In the genomic region with DNA sequence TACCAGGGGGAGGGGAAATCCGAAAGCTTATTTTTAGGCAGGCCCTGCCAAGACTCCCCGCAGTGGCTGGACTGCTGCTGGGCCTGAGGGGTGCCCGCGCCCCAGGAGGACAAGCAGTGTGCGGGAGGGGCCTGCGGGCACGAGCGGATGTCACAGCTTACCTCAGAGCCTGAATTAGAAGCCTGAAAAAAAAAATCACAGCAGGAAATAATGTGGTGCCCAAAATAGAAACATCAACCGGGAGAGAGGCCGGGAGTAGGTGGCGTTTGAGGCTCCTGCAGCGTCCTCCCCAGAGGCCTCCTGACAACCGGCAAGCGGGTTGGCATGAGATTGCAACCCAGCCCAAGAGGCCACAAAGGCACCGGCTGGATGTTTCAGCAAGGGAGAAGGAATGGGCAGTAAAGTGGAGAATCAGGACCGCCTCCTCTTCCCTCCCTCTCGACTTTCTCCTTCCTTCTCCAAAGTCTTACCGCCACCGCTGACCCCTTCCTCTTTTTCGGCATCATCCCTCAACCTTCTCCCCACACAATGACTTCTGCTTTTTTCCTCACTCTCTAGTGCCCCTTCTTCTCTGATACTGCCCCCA, we compare ENCODE assay signal across 8 mouse cellular contexts. TPM values are rescaled to one million over a fixed set of nuclear protein-coding genes. Genes with fewer than 3 reads are reported as not detected.
A peak's percentile ranks its signal among the peaks of the same experiment; 100 is the strongest.
DNase-seq lines count a peak whose midpoint lies in the region; ATAC-seq and TF ChIP-seq lines count a peak whose summit lies in the region.

No protein-coding gene starts in this region.

- no peaks in the 10 kb centered on the region for H3K4me1 ChIP-seq in ES-Bruce4 (ENCODE audit: control insufficient read depth, insufficient read depth, low read length)
- peaks cover 7% of the 10 kb centered on the region; the same call in 1 of the 2 replicates for H3K4me1 ChIP-seq in hindbrain, embryonic 13.5 days (replicated peaks)
- H3K4me1 ChIP-seq in megakaryocyte, embryonic 14.5 days, result peaks cover 22% of the 10 kb centered on the region
- peaks cover 11% of the 10 kb centered on the region for H3K4me1 ChIP-seq in stomach, embryonic 15.5 days

- H3K9me3 ChIP-seq in ES-Bruce4 (replicated peaks; ENCODE audit: control insufficient read depth, insufficient read depth, low read length, poor library complexity, severe bottlenecking), result no peaks in the 10 kb centered on the region
- H3K9me3 ChIP-seq in hindbrain, embryonic 13.5 days, result no peaks in the 10 kb centered on the region
- no peaks in the 10 kb centered on the region for H3K9me3 ChIP-seq in megakaryocyte, embryonic 14.5 days
- no peaks in the 10 kb centered on the region for H3K9me3 ChIP-seq in stomach, embryonic 15.5 days

- peak; percentile 67 to 73 for DNase-seq in adrenal gland, postnatal 36 days
- DNase-seq in frontal cortex, postnatal 10 days (ENCODE audit: low spot score in 2 of 2), result peak; percentile 30 to 41
- peak; percentile 44 to 85 for DNase-seq in left cerebral cortex, postnatal 25 days (ENCODE audit: low spot score in 2 of 2)

- intact Hi-C loops in left cerebral cortex, postnatal 25 days (cut with DNase I), result loop anchor here (2.0 to 5.0 kb wide), 2 partner anchors 26 to 126 kb away; a partner anchor contains a TSS

- no peaks in the 10 kb centered on the region for H3K27me3 ChIP-seq in ES-Bruce4 (ENCODE audit: control insufficient read depth, insufficient read depth, low read length, poor library complexity, severe bottlenecking)
- H3K27me3 ChIP-seq in hindbrain, embryonic 13.5 days, result no peaks in the 10 kb centered on the region
- H3K27me3 ChIP-seq in megakaryocyte, embryonic 14.5 days (replicated peaks), result peaks cover 17% of the 10 kb centered on the region
- H3K27me3 ChIP-seq in stomach, embryonic 15.5 days (replicated peaks), result no peaks in the 10 kb centered on the region

- H3K9ac ChIP-seq in ES-Bruce4 (ENCODE audit: low read depth, poor library complexity, severe bottlenecking), result peak overlapping the region; percentile 22; the same call in 1 of the 2 replicates
- peak overlapping the region; percentile 31 for H3K9ac ChIP-seq in hindbrain, embryonic 13.5 days
- H3K9ac ChIP-seq in stomach, embryonic 15.5 days, result no peak overlapping the region

- H3K27ac ChIP-seq in ES-Bruce4 (ENCODE audit: insufficient read depth, low read length), result no peak overlapping the region
- H3K27ac ChIP-seq in hindbrain, embryonic 13.5 days, result no peak overlapping the region
- H3K27ac ChIP-seq in stomach, embryonic 15.5 days, result peak overlapping the region; percentile 61; the same call in 1 of the 2 replicates

- TF ChIP-seq EP300 in ES-Bruce4 (IDR thresholded peaks at IDR 0.05; ENCODE audit: insufficient read depth, low read depth, low read length), result no peak

- ATAC-seq in hindbrain, embryonic 13.5 days (ENCODE audit: low FRiP score), result no peak
- ATAC-seq in stomach, embryonic 15.5 days (ENCODE audit: insufficient read depth, low FRiP score, low read depth), result no peak
- ATAC-seq in activated CD4-positive, CD25-positive, alpha-beta regulatory T cell, adult 4 months, result no peak

- 15% methylated on average over 20 of the region's 20 CpGs for WGBS in hindbrain, embryonic 13.5 days
- WGBS in stomach, embryonic 15.5 days, result 17% methylated on average over 20 of the region's 20 CpGs

- no peaks in the 10 kb centered on the region for H3K36me3 ChIP-seq in ES-Bruce4 (ENCODE audit: control insufficient read depth, insufficient read depth, low read length, poor library complexity, severe bottlenecking)
- H3K36me3 ChIP-seq in hindbrain, embryonic 13.5 days, result peaks cover 4% of the 10 kb centered on the region; the same call in 1 of the 2 replicates
- H3K36me3 ChIP-seq in megakaryocyte, embryonic 14.5 days (replicated peaks; ENCODE audit: low read length), result peaks cover 20% of the 10 kb centered on the region
- H3K36me3 ChIP-seq in stomach, embryonic 15.5 days, result no peaks in the 10 kb centered on the region

- TF ChIP-seq POLR2A in ES-Bruce4 (IDR thresholded peaks at IDR 0.05; ENCODE audit: insufficient read depth, low read length), result no peak

- TF ChIP-seq CTCF in ES-Bruce4 (IDR thresholded peaks at IDR 0.05; ENCODE audit: low read depth, low read length), result no peak

- H3K4me2 ChIP-seq in hindbrain, embryonic 13.5 days, result peak overlapping the region; percentile 29
- peak overlapping the region; percentile 44 for H3K4me2 ChIP-seq in stomach, embryonic 15.5 days

- peak overlapping the region; percentile 12; the same call in 1 of the 2 replicates for H3K4me3 ChIP-seq in ES-Bruce4 (ENCODE audit: low read depth, low read length)
- no peak overlapping the region for H3K4me3 ChIP-seq in hindbrain, embryonic 13.5 days
- H3K4me3 ChIP-seq in megakaryocyte, embryonic 14.5 days (replicated peaks), result peak overlapping the region; percentile 34
- peak overlapping the region; percentile 12 for H3K4me3 ChIP-seq in stomach, embryonic 15.5 days (replicated peaks)

RNA-seq across cellular contexts. Expression of a gene that starts 25.6 kb away (rescaled TPM):
- polyA plus RNA-seq in ES-Bruce4 (2011; ENCODE audit: insufficient read depth, insufficient read length, low read depth, missing spikeins), result 161 and 173 TPM in 2 replicates
- 100 to 1,000 TPM; 292 to 420 TPM for total RNA-seq in adrenal gland, postnatal 36 days (2021)
- polyA plus RNA-seq in hindbrain, embryonic 13.5 days (2015; fragmentation: Nextera tagmentation; extraction: Ambion mirVana), result 183 and 197 TPM in 2 replicates
- total RNA-seq in left cerebral cortex, postnatal 25 days (2021), result 10 to 100 TPM; 92.9 to 96.0 TPM
- polyA plus RNA-seq in megakaryocyte, embryonic 14.5 days (2012; ENCODE audit: insufficient read depth, low replicate concordance), result 6.0 TPM in 1 of 2 replicates, not detected in the other
- polyA plus RNA-seq in stomach, embryonic 15.5 days (2015; fragmentation: Nextera tagmentation; extraction: Ambion mirVana), result 309 and 347 TPM in 2 replicates
- 100 to 1,000 TPM; 343 to 421 TPM for polyA plus RNA-seq in activated CD4-positive, CD25-positive, alpha-beta regulatory T cell, adult 4 months (2017; shearing (Covaris generic))

RNA-seq across cellular contexts. Expression of a gene that starts 43.5 kb away (rescaled TPM):
- 16.9 and 19.3 TPM in 2 replicates for polyA plus RNA-seq in ES-Bruce4 (2011; ENCODE audit: insufficient read depth, insufficient read length, low read depth, missing spikeins)
- total RNA-seq in adrenal gland, postnatal 36 days (2021), result 10 to 100 TPM; 19.1 to 19.8 TPM
- polyA plus RNA-seq in hindbrain, embryonic 13.5 days (2015; fragmentation: Nextera tagmentation; extraction: Ambion mirVana), result 26.3 and 28.8 TPM in 2 replicates
- total RNA-seq in left cerebral cortex, postnatal 25 days (2021), result 10 to 100 TPM; 16.7 to 17.2 TPM
- polyA plus RNA-seq in megakaryocyte, embryonic 14.5 days (2012; ENCODE audit: insufficient read depth, low replicate concordance), result 6.2 and 10.4 TPM in 2 replicates
- polyA plus RNA-seq in stomach, embryonic 15.5 days (2015; fragmentation: Nextera tagmentation; extraction: Ambion mirVana), result 19.7 and 20.1 TPM in 2 replicates
- polyA plus RNA-seq in activated CD4-positive, CD25-positive, alpha-beta regulatory T cell, adult 4 months (2017; shearing (Covaris generic)), result 10 to 100 TPM; 20.1 to 23.5 TPM

RNA-seq across cellular contexts. Expression of a gene that starts 44.3 kb away (rescaled TPM):
- 46.4 and 62.4 TPM in 2 replicates for polyA plus RNA-seq in ES-Bruce4 (2011; ENCODE audit: insufficient read depth, insufficient read length, low read depth, missing spikeins)
- total RNA-seq in adrenal gland, postnatal 36 days (2021), result 10 to 100 TPM; 30.6 to 31.8 TPM
- 35.6 and 42.4 TPM in 2 replicates for polyA plus RNA-seq in hindbrain, embryonic 13.5 days (2015; fragmentation: Nextera tagmentation; extraction: Ambion mirVana)
- 10 to 100 TPM; 50.8 to 53.6 TPM for total RNA-seq in left cerebral cortex, postnatal 25 days (2021)
- 8.4 and 21.3 TPM in 2 replicates for polyA plus RNA-seq in megakaryocyte, embryonic 14.5 days (2012; ENCODE audit: insufficient read depth, low replicate concordance)
- 26.2 and 29.6 TPM in 2 replicates for polyA plus RNA-seq in stomach, embryonic 15.5 days (2015; fragmentation: Nextera tagmentation; extraction: Ambion mirVana)
- polyA plus RNA-seq in activated CD4-positive, CD25-positive, alpha-beta regulatory T cell, adult 4 months (2017; shearing (Covaris generic)), result 10 to 100 TPM; 25.9 to 26.9 TPM

Comparison
In these comparisons a context has a peak if more than half of its experiments do, and no peak if none do; other contexts are left out.
1. RNA of a gene that starts 25.6 kb away (polyA plus RNA-seq): 343 to 421 TPM in activated CD4-positive, CD25-positive, alpha-beta regulatory T cell, adult 4 months, 309 to 347 TPM in stomach, embryonic 15.5 days, 183 to 197 TPM in hindbrain, embryonic 13.5 days and 161 to 173 TPM in ES-Bruce4; 6.0 TPM in megakaryocyte, embryonic 14.5 days; every median in the first group is over 10 times any median in the second.
2. Peak in every context shown above with its lines, with median percentiles within 50 percentile points of each other: DNase-seq.